Mouse (Mus musculus): Measurements from ENCODE around the gene Pgrmc1.

The Pgrmc1 gene

GRCm38 (mm10) chrX:36602926-36603325 lies 4.9 kb downstream of the Pgrmc1 start:
- DNase-seq (ENCODE audit: low read depth, low spot score): no peak

GRCm38 (mm10) chrX:36604040-36604439 lies 6.0 kb downstream of the Pgrmc1 start:
- no peak for DNase-seq (ENCODE audit: low read depth, low spot score)

- no peak for DNase-seq (ENCODE audit: low read depth, low spot score)
Observed at GRCm38 (mm10) chrX:36609117-36609516, 11.1 kb downstream of the Pgrmc1 start.

DNA sequence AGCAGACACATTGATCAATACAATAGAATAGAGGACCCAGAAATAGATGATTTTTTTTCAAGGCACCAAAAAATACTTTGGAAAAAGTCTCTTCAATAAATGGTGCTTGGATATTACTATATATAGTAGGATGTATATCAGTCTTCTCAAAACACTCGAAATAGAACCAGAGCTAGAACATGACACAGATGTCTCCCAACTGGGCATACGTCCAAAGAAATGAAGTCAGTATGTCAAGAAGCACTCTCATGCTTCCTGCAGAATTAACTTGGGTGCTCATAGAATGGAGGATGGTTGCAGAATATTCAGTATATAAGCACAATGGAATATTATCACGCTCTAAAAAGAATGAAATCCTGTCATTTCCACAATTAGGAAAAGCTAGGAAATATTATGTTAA lies 30.1 kb downstream of the Pgrmc1 start:
- DNase-seq (ENCODE audit: low read depth, low spot score): no peak

DNA sequence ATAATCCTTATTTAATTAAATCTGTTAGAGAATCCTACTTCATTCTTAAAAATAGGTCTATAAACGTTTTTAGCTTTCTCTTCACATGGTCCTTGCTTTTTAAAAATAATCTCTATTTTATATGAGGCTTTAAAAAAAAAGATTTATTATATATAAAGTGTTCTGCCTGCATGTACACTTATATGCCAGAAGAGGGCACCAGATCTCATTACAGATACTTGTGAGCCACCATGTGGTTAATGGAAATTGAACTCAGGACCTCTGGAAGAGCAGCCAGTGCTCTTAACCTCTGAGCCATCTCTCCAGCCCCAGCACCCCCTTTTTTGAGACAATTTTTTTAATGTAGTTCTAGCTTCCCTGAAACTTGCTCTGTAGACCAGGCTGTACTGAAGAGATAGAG lies 32.8 kb downstream of the Pgrmc1 start:
- no peak for DNase-seq (ENCODE audit: low read depth, low spot score)

DNA sequence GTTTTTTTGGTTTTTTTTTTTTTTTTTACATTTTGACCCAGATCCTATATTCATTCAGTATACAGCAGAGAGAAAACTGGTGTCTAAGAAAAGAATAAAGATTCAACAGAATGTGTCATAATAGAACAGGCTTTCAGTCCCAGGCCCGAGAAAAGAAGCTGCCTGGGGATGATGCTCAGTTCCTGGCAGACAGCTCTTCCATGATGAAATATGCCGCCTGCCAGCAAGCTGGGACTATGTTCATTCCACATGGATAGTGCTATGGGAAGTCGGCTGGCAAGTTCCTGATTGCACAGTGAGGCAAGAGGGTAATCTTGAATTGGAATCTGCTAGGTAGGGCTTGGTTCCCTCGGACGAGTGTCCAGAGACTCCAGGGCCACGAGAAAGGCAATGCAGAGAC lies 42.0 kb downstream of the Pgrmc1 start:
- no peak for DNase-seq (ENCODE audit: low read depth, low spot score)

DNA sequence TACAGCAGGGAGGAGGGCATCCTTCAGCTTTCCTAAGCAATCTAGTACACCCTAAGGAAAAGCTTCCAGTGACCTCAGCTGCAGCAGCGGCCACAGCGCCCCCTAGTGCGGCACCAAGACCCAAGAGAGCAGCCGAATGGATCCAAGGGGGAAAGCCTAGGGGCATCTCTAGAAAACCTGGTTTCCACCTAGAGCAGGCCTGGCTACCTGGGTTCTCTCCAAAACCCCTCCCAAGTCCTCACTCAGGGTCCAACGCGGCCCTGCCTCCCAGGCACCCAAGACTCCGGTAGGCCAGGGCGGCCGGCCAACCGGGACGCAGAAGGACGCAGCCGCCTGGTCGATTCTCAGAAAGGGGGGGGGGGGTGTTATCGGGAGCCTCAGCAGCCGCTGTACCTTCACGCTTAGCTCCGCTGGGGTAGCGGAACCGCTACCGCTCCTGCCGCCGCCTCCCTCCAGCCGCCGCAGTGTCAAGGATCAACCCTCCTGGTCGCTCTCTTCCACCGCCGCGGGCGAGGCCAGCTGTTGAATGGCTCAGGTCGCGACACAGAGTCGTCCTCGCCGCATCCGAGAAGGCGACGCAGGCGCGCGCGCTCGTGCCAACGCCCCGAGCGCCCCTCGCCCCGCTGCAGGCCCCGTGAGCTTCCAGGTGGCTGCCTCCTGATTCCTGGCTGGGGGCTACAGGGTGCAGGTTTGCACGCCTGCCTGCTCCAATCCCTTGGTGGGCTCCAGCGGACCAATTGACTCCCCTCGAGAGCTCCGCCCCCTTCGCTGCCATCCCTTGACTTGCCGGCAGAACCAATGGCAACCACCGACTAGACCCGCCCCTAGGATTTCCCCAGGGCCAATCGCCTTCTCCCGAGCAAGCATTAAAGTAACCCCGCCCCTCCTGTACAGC lies 46.9 kb downstream of the Pgrmc1 start, which contains the start of gene Akap17b:
Gene Akap17b (minus strand): TSS at position 739 of the 895 bp plus-strand sequence.
- peak; percentile 89 for DNase-seq (ENCODE audit: low read depth, low spot score)
